11 mouse cellular contexts compared by ENCODE assay signal in the genomic region with DNA sequence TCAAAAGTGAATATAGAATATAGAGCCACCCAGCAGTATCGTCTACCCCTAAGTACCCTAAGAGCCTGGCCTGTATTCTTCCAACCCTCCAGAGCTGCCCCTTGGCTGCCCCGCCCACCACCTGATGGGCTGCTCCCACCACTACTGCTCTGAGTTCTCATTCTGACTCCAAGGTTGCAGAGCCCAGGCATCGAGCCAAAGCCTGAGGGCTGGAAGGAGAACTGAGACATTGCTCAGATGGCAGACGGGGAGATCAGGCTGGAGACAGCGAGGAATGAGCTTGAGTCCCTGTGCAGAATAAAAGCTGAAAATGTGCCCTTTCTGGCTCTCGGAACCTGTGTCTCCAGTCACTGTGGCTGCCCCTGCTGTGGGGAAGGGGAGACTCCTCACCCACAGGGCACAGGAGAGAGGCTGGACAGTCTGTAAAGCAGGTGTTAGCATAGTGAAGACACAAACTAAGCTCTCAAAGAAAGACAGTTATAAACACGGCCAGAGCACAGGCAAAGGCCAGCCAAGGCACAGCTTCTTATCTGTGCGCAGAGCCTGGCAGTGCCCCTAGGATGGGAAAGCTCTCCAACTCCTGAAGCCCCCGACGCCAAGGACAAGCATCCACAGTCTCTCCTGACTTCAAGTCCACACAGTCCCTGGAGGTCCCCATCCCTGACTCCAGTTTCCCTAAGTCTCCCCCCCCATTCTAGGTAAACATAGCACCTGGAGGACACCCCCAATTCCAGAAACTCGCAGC. TPM values are rescaled to one million over a fixed set of nuclear protein-coding genes. Genes with fewer than 3 reads are reported as not detected.
DNase-seq lines count a peak whose midpoint lies in the region; ATAC-seq and TF ChIP-seq lines count a peak whose summit lies in the region.
"Had no signal": no experiment of that assay in that cellular context is flagged by ENCODE, and none has a peak within 500 bp of the region (broad histone marks: within the 10 kb centered on the region; RNA-seq: fewer than 3 reads in every experiment).

No protein-coding gene starts in this region.

- no peak overlapping the region for H3K9ac ChIP-seq in intestine, embryonic 15.5 days
- no peak overlapping the region for H3K9ac ChIP-seq in intestine, postnatal 0 days (ENCODE audit: low read depth, low read length)
- H3K9ac ChIP-seq in lung, postnatal 0 days (replicated peaks; ENCODE audit: low read depth) = no peak overlapping the region
- H3K9ac ChIP-seq: hindbrain, embryonic 13.5 days had no signal

- no peak overlapping the region for H3K4me2 ChIP-seq in intestine, embryonic 15.5 days (replicated peaks)
- H3K4me2 ChIP-seq in intestine, postnatal 0 days (replicated peaks; ENCODE audit: low read depth) = no peak overlapping the region
- no peak overlapping the region for H3K4me2 ChIP-seq in lung, postnatal 0 days (replicated peaks; ENCODE audit: low read depth, low read length)
- H3K4me2 ChIP-seq: hindbrain, embryonic 13.5 days had no signal

- H3K4me3 ChIP-seq in intestine, embryonic 15.5 days (replicated peaks) = no peak overlapping the region
- no peak overlapping the region for H3K4me3 ChIP-seq in intestine, postnatal 0 days (ENCODE audit: low read depth, low read length)
- H3K4me3 ChIP-seq in lung, postnatal 0 days (ENCODE audit: low read depth, low read length) = no peak overlapping the region
- no peak overlapping the region for H3K4me3 ChIP-seq in midbrain, embryonic 10.5 days
- H3K4me3 ChIP-seq: hindbrain, embryonic 13.5 days had no signal

- DNase-seq in 3T3-L1 (ENCODE audit: low read depth, low spot score) = peak; percentile 45
- DNase-seq in brain, adult 2 months (ENCODE audit: low read depth, low spot score) = peak; percentile 92
- peak; percentile 24 for DNase-seq in lung, postnatal 0 days (ENCODE audit: low spot score)
- no peak for DNase-seq in spleen, postnatal 4 days (ENCODE audit: low spot score in 2 of 2)
- no peak for DNase-seq in midbrain, embryonic 10.5 days (ENCODE audit: low spot score)
- no peak for DNase-seq in layer of hippocampus, adult 11-12 months (ENCODE audit: low spot score)
- DNase-seq: embryo, embryonic 11 days had no signal

- no peaks in the 10 kb centered on the region for H3K36me3 ChIP-seq in intestine, embryonic 15.5 days
- no peaks in the 10 kb centered on the region for H3K36me3 ChIP-seq in intestine, postnatal 0 days (ENCODE audit: control insufficient read depth, insufficient read depth)
- no peaks in the 10 kb centered on the region for H3K36me3 ChIP-seq in lung, postnatal 0 days (ENCODE audit: insufficient read depth, low read length)
- H3K36me3 ChIP-seq in midbrain, embryonic 10.5 days = no peaks in the 10 kb centered on the region
- H3K36me3 ChIP-seq: hindbrain, embryonic 13.5 days had no signal

- TF ChIP-seq CTCF in intestine, postnatal 0 days (IDR thresholded peaks at IDR 0.05; ENCODE audit: low read depth) = no peak
- no peak for TF ChIP-seq CTCF in lung, postnatal 0 days (IDR thresholded peaks at IDR 0.05)

- 57% methylated on average over 11 of the region's 11 CpGs for WGBS in intestine, embryonic 15.5 days
- WGBS in intestine, postnatal 0 days = 66% methylated on average over 11 of the region's 11 CpGs
- WGBS in lung, postnatal 0 days = 62% methylated on average over 11 of the region's 11 CpGs
- WGBS in midbrain, embryonic 10.5 days = 88% methylated on average over 11 of the region's 11 CpGs

- H3K27ac ChIP-seq in intestine, embryonic 15.5 days = peak overlapping the region; percentile 20; the same call in 1 of the 2 replicates
- no peak overlapping the region for H3K27ac ChIP-seq in intestine, postnatal 0 days (ENCODE audit: low read depth, low read length)
- no peak overlapping the region for H3K27ac ChIP-seq in lung, postnatal 0 days (ENCODE audit: low read length)
- H3K27ac ChIP-seq in midbrain, embryonic 10.5 days (replicated peaks) = no peak overlapping the region
- H3K27ac ChIP-seq: hindbrain, embryonic 13.5 days had no signal

- peaks cover 25% of the 10 kb centered on the region for H3K4me1 ChIP-seq in intestine, embryonic 15.5 days (replicated peaks)
- H3K4me1 ChIP-seq in intestine, postnatal 0 days (replicated peaks; ENCODE audit: control insufficient read depth, insufficient read depth, low read length) = no peaks in the 10 kb centered on the region
- H3K4me1 ChIP-seq in lung, postnatal 0 days (ENCODE audit: insufficient read depth, low read depth, low read length) = no peaks in the 10 kb centered on the region; the same call in 1 of the 2 replicates
- H3K4me1 ChIP-seq in midbrain, embryonic 10.5 days = peaks cover 4% of the 10 kb centered on the region; the same call in 1 of the 2 replicates

- TF ChIP-seq EP300 in lung, postnatal 0 days (IDR thresholded peaks at IDR 0.05) = no peak

- no peaks in the 10 kb centered on the region for H3K9me3 ChIP-seq in intestine, embryonic 15.5 days
- no peaks in the 10 kb centered on the region for H3K9me3 ChIP-seq in intestine, postnatal 0 days (ENCODE audit: control insufficient read depth)
- no peaks in the 10 kb centered on the region for H3K9me3 ChIP-seq in lung, postnatal 0 days (ENCODE audit: low read length)
- H3K9me3 ChIP-seq in midbrain, embryonic 10.5 days (replicated peaks) = no peaks in the 10 kb centered on the region
- H3K9me3 ChIP-seq: hindbrain, embryonic 13.5 days had no signal

- no peaks in the 10 kb centered on the region for H3K27me3 ChIP-seq in intestine, embryonic 15.5 days (replicated peaks)
- no peaks in the 10 kb centered on the region for H3K27me3 ChIP-seq in intestine, postnatal 0 days (replicated peaks; ENCODE audit: control insufficient read depth, insufficient read depth, low read length)
- H3K27me3 ChIP-seq in lung, postnatal 0 days (replicated peaks; ENCODE audit: insufficient read depth, low read length) = no peaks in the 10 kb centered on the region
- H3K27me3 ChIP-seq in midbrain, embryonic 10.5 days (ENCODE audit: low read depth, poor library complexity, severe bottlenecking) = no peaks in the 10 kb centered on the region
- H3K27me3 ChIP-seq: hindbrain, embryonic 13.5 days had no signal

- ATAC-seq in intestine, embryonic 15.5 days = no peak
- no peak for ATAC-seq in intestine, postnatal 0 days
- no peak for ATAC-seq in lung, postnatal 0 days
- ATAC-seq: midbrain, embryonic 16.5 days had no signal

RNA-seq across cellular contexts. Expression of a gene that starts 42.0 kb away (rescaled TPM):
- 2.5 and 2.7 TPM in 2 replicates for polyA plus RNA-seq in intestine, embryonic 15.5 days (2015; fragmentation: Nextera tagmentation; extraction: Ambion mirVana)
- polyA plus RNA-seq in intestine, postnatal 0 days (2015; fragmentation: Nextera tagmentation; extraction: Ambion mirVana) = 1.9 and 2.2 TPM in 2 replicates
- 5.0 and 5.6 TPM in 2 replicates for polyA plus RNA-seq in lung, postnatal 0 days (2015; fragmentation: Nextera tagmentation; extraction: Ambion mirVana)
- 2.1 and 2.3 TPM in 2 replicates for polyA plus RNA-seq in midbrain, embryonic 10.5 days (2016; fragmentation: Nextera tagmentation; extraction: Ambion mirVana)

Comparison
In these comparisons a context has a peak if more than half of its experiments do, and no peak if none do; other contexts are left out.
1. DNase-seq: peak in 3T3-L1 (single experiment), brain, adult 2 months (single experiment) and lung, postnatal 0 days (single experiment); none in spleen, postnatal 4 days (0 of 2), midbrain, embryonic 10.5 days (single experiment) and layer of hippocampus, adult 11-12 months (single experiment).